Mouse (Mus musculus) G1E (cell line): Measurements from ENCODE around the gene Spns2.

Source experiments
- CTCF ChIP-seq: IDR thresholded peaks from 2 replicates; pipeline ENCODE4 v1.5.1; 2012; ENCODE audit warnings: low read depth, low read length, inconsistent platforms, mixed read lengths
- GATA1 ChIP-seq: IDR thresholded peaks from 2 replicates; pipeline ENCODE4 v1.6.1; 2012; ENCODE audit warnings: borderline replicate concordance, low read length, inconsistent platforms, mixed read lengths
- GATA2 ChIP-seq: IDR thresholded peaks from 2 replicates; pipeline ENCODE4 v1.6.1; 2012; ENCODE audit warnings: low read depth, low read length, inconsistent platforms, borderline replicate concordance
- TAL1 ChIP-seq: conservative IDR thresholded peaks from 2 replicates; pipeline ENCODE4 v1.6.1; 2012; ENCODE audit warnings: low read depth, low read length, inconsistent platforms, mixed read lengths

DNA sequence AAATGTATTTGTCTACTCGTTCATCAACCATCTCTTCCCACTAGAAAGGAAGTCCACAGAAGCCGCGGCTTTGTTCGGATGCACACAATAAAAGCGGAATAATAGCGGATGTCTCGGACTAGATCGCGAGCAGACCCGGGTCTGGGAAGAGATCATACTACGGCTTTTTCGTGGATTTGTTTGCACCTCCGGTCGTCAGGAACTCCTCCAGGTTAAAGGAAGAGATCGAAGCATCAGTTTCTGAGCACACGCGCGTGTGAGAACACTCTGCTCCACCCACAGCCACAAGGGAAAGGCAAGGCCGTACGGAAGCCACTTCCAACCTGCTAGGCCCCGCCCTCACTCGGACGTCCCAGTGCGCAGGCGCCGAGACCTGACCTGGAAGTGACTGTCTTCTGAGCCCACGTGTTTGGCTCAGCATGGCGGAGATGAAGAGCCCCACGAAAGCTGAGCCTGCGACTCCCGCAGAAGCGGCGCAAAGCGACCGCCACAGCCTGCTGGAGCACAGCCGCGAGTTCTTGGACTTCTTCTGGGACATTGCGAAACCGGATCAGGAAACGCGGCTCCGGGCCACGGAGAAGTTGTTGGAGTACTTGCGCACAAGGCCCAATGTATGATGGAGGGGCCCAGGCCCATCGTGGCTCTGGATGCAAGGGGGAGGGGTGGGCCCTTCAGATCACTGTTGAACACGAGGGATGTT lies 48.6 kb downstream of the Spns2 start, which contains the start of gene Mybbp1a:
- TF ChIP-seq CTCF (no peak), TAL1 (no peak), GATA1 (no peak), GATA2 (no peak)
